Mouse (Mus musculus) ovary, postnatal 14 days (tissue): ENCODE measurements around the gene Fbxo28.

Experiments
- DNase-seq: peaks from one replicate; pipeline ENCODE4 v3.0.0; 2022; ENCODE audit warnings: low spot score

The Fbxo28 gene

GRCm38 (mm10) chr1:182288601-182289000 lies 52.8 kb downstream of the Fbxo28 start:
- no peak for DNase-seq

GRCm38 (mm10) chr1:182287781-182288180 lies 53.6 kb downstream of the Fbxo28 start:
- no peak for DNase-seq

GRCm38 (mm10) chr1:182284795-182285194 lies 56.6 kb downstream of the Fbxo28 start:
- no peak for DNase-seq

GRCm38 (mm10) chr1:182283231-182283630 lies 58.2 kb downstream of the Fbxo28 start:
- DNase-seq = no peak

- peak; percentile 98 for DNase-seq
These were observed 59.0 kb downstream of the Fbxo28 start, which contains the start of gene Degs1 for GRCm38 (mm10) chr1:182282091-182283075. Gene Degs1 (minus strand): TSS chr1:182282804.

- no peak for DNase-seq
These were observed 60.1 kb downstream of the Fbxo28 start for GRCm38 (mm10) chr1:182281251-182281711.

GRCm38 (mm10) chr1:182280577-182280976 lies 60.9 kb downstream of the Fbxo28 start:
- no peak for DNase-seq

- DNase-seq = no peak
These were observed 61.4 kb downstream of the Fbxo28 start for GRCm38 (mm10) chr1:182280046-182280445.

GRCm38 (mm10) chr1:182279436-182279835 lies 62.0 kb downstream of the Fbxo28 start:
- DNase-seq = no peak

- no peak for DNase-seq
These were observed 66.3 kb downstream of the Fbxo28 start for GRCm38 (mm10) chr1:182275109-182275508.

GRCm38 (mm10) chr1:182271632-182272031 lies 69.8 kb downstream of the Fbxo28 start:
- DNase-seq = no peak

- DNase-seq = no peak
These were observed 70.3 kb downstream of the Fbxo28 start for GRCm38 (mm10) chr1:182271130-182271529.

- DNase-seq = no peak
These were observed 73.1 kb downstream of the Fbxo28 start for GRCm38 (mm10) chr1:182268317-182268716.

GRCm38 (mm10) chr1:182266028-182266525 lies 75.4 kb downstream of the Fbxo28 start:
- DNase-seq = no peak
